Mouse (Mus musculus): ENCODE data around the gene Hdac9.

- TF ChIP-seq TAL1 (IDR thresholded peaks at IDR 0.05; ENCODE audit: low read length) (no peak), GATA1 (IDR thresholded peaks at IDR 0.05; ENCODE audit: low read length) (no peak)
Measured at GRCm38 (mm10) chr12:34305453-34305852, 611.4 kb downstream of the Hdac9 start.
